ENCODE assay signal across 10 mouse cellular contexts in genomic region chr16:33529502-33530454, GRCm38 (mm10). TPM values are rescaled to one million over a fixed set of nuclear protein-coding genes. Genes with fewer than 3 reads are reported as not detected.
DNase-seq lines count a peak whose midpoint lies in the region; ATAC-seq and TF ChIP-seq lines count a peak whose summit lies in the region.
"Had no signal": no experiment of that assay in that cellular context is flagged by ENCODE, and none has a peak within 500 bp of the region (broad histone marks: within the 10 kb centered on the region; RNA-seq: fewer than 3 reads in every experiment).

No protein-coding gene starts in this region.

- no peaks in the 10 kb centered on the region for H3K36me3 ChIP-seq in megakaryocyte, embryonic 14.5 days (replicated peaks; ENCODE audit: low read length)
- no peaks in the 10 kb centered on the region for H3K36me3 ChIP-seq in neural tube, embryonic 12.5 days

- peak overlapping the region; percentile 36 for H3K27ac ChIP-seq in bone marrow macrophage, adult 2 months (ENCODE audit: insufficient read depth, low read depth, low read length)
- H3K27ac ChIP-seq in neural tube, embryonic 12.5 days = no peak overlapping the region

- TF ChIP-seq POLR2A in bone marrow macrophage, adult 2 months (IDR thresholded peaks at IDR 0.05; ENCODE audit: borderline replicate concordance, low read depth, low read length) = no peak

- DNase-seq in layer of hippocampus, postnatal 25 days (ENCODE audit: extremely low spot score in 1 of 2, low spot score in 1 of 2) = no peak
- no peak for DNase-seq in gastrocnemius, postnatal 14 days
- no peak for DNase-seq in urinary bladder, adult 2 months (ENCODE audit: low spot score)
- DNase-seq: kidney, adult 2 months; right cerebral cortex, postnatal 25 days had no signal

- H3K27me3 ChIP-seq in megakaryocyte, embryonic 14.5 days (replicated peaks) = peaks cover 18% of the 10 kb centered on the region
- no peaks in the 10 kb centered on the region for H3K27me3 ChIP-seq in neural tube, embryonic 12.5 days (replicated peaks)

- no peak for ATAC-seq in megakaryocyte, adult 5-6 weeks (ENCODE audit: poor library complexity, severe bottlenecking)
- ATAC-seq in hematopoietic stem cell, adult 5-6 weeks (replicated peaks in 1 of 2; ENCODE audit: insufficient read depth in 1 of 2, low FRiP score in 2 of 2, low TSS enrichment in 1 of 2, low read depth in 1 of 2, poor library complexity in 2 of 2, severe bottlenecking in 2 of 2) = peak; percentile 36 to 53; a peak in 2 of 4 replicates
- ATAC-seq in neural tube, embryonic 12.5 days (ENCODE audit: low FRiP score, low read depth) = 0 out of 2 replicates have a peak, but pooled peaks have one; percentile 61

- H3K4me1 ChIP-seq in megakaryocyte, embryonic 14.5 days = peaks cover 10% of the 10 kb centered on the region; the same call in 1 of the 2 replicates
- peaks cover 16% of the 10 kb centered on the region for H3K4me1 ChIP-seq in bone marrow macrophage, adult 2 months (ENCODE audit: control insufficient read depth, insufficient read depth, low read length)
- H3K4me1 ChIP-seq in neural tube, embryonic 12.5 days = peaks cover 12% of the 10 kb centered on the region

- H3K9ac ChIP-seq in neural tube, embryonic 12.5 days = no peak overlapping the region

- intact Hi-C loops in gastrocnemius, postnatal 14 days (cut with DNase I; ENCODE audit: low total_unique reads) = no loop called here

- no peak for TF ChIP-seq CTCF in bone marrow macrophage, adult 2 months (IDR thresholded peaks at IDR 0.05; ENCODE audit: low read depth, low read length)

- H3K4me2 ChIP-seq in neural tube, embryonic 12.5 days (replicated peaks) = no peak overlapping the region

- 41% methylated on average over 11 of the region's 11 CpGs for WGBS in neural tube, embryonic 12.5 days

- H3K9me3 ChIP-seq in megakaryocyte, embryonic 14.5 days = peaks cover 16% of the 10 kb centered on the region
- H3K9me3 ChIP-seq in neural tube, embryonic 12.5 days = no peaks in the 10 kb centered on the region

- peak overlapping the region; percentile 26 for H3K4me3 ChIP-seq in megakaryocyte, embryonic 14.5 days (replicated peaks)
- no peak overlapping the region for H3K4me3 ChIP-seq in bone marrow macrophage, adult 2 months (ENCODE audit: insufficient read depth, low read length)
- no peak overlapping the region for H3K4me3 ChIP-seq in neural tube, embryonic 12.5 days

RNA-seq across cellular contexts. Expression of gene Slc12a8, which starts 12.7 kb away (rescaled TPM):
- not detected in 2 replicates for polyA plus RNA-seq in megakaryocyte, embryonic 14.5 days (2012; ENCODE audit: insufficient read depth, low replicate concordance)
- total RNA-seq in megakaryocyte, adult 5-6 weeks (2015) = not detected in 2 replicates
- total RNA-seq in megakaryocyte, adult 5-6 weeks (2017) = not detected in 2 replicates
- 1.3 TPM in 1 of 2 replicates, not detected in the other for polyA plus RNA-seq in bone marrow macrophage, adult 2 months (2012; ENCODE audit: insufficient read depth, insufficient read length, missing spikeins)
- 0.55 TPM in 1 of 2 replicates, not detected in the other for total RNA-seq in hematopoietic stem cell, adult 5-6 weeks (2017)
- 0.58 and 0.64 TPM in 2 replicates for polyA plus RNA-seq in neural tube, embryonic 12.5 days (2016; fragmentation: Nextera tagmentation; extraction: Ambion mirVana)
- under 1 TPM; 0.57 to 0.96 TPM for total RNA-seq in layer of hippocampus, postnatal 25 days (2021)
- total RNA-seq in gastrocnemius, postnatal 14 days (2021) = under 1 TPM; 0.20 to 0.21 TPM
- polyA plus RNA-seq in urinary bladder, adult 2 months (2012; rRNA removed) = 7.1 and 7.7 TPM in 2 replicates
